Mouse (Mus musculus) adrenal gland, adult 2 months (tissue): ENCODE measurements at regions not wholly inside any gene's neighbourhood (a gene's known extent, or its start where the extent isn't known, plus 50 kb on each side); places are given as distances from the start of the nearest gene placed in this dataset.
"Not testable (repeated sequence)": the region's sequence is repeated elsewhere in the genome, so short reads cannot be mapped to it uniquely, and the experiment has no call there.

Experiments used
- DNase-seq: peaks from one replicate; pipeline ENCODE4 v3.0.0; 2021

DNA sequence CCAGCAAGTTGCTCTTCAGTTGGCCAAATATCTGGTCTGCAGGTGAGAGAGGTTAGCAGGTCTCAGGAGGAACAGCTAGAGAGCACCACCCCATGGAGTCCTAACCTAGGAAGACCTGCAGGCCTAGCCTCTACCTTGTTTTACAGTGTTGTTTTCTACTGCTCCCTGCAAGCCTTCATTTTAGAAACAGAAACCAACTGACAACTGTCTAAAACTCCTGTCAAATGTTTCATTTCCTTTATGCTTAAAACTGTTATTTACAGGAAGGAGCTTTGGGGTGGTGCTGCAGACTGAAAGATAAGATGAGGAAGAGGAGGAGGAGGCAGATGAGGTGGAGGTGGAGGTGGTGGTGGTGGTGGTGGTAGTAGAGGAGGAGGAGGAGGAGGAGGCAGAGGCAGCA, 96.6 kb upstream of the Selenop start:
- no peak for DNase-seq

DNA sequence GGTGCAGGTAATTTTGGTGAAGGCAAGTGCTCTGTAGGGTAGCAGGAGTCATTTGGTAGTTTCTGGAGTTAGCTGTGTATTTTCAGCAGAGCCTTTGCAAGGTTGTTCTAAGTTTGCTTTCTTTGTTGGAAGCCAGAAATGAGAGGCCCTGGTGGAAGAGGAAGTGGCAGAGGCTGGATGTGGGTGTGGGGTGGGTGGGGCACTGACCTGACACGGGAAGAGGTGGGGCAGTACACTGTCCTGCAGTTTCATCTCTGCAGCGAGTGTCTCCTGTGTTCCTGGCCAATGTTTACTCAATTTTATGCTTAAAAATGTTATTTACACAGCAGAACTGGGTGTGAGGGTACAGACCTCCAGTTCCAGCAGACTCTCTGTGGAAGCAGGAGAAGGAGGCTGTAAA, 94.3 kb upstream of the Selenop start:
- DNase-seq = no peak

DNA sequence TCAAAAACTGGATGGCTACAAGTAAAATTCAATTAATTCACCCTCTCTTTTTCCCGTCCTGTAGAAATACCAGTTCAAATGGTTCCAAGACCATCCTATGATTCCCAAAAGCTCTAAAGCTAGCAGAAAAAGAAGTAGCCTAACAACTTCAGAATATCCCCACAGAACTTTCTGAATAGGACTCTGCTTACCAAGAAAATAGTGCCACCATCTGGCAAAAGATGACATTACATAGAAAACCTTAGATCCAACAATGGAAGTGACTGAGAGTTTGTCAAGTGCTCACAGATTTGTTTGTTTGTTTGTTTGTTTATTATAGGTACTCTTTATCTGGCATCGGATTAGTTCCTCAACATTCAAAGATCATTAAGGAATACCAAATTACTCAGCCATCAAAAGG, 93.5 kb upstream of the Selenop start:
- DNase-seq = no peak

DNA sequence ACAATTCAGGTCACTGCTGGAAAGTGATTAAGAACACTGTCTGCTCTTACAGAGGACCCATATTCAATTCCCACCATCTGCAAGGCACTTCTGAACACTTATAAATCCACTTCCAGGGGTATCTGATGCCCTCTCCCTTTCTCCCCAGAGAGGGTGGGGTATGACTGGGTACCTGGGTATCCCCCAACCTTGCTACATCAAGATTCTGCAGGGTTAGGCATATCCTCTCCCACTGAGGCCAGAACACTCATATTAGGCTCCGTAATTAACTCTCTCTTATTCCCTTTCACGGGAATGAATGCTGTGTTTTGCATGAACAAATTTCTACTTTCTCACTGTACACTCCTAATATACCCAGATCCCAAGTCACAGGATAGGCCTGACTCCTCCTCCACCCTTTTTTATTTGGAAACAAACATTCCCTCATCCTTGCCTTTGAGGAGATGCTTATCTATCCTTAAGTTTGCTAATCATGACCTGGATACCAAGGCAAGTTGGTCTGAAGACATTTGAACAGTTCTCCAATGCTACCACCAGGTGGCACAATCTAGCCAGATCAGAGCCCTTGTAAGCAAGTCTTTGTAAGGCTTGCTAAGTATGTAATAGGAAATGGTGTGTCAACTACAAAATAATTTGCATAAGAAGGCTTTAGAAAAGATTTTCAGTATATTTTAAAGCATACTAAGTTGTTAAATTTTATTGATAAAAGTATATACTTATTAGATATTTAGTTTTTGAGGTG, 66.3 kb upstream of the Selenop start:
- DNase-seq = peak; percentile 24

DNA sequence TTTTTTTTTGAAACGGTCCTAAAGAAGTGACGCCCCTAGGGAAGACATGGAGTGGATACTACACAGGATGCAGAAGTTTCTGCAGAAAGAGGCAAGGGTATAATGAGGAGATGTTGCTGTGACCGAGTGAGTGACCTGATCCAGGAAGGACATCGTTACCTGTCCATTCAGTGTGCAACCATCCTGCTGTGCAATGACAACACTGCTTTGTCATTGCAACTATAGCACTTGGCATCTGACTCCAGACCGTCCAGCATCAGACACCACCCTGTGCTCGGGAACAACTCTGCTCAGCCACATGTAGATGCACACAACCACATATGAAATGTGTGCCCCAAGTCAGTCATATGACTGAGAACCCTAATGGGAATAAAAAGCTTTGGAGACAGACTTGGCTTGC, 62.8 kb upstream of the Selenop start:
- DNase-seq = no peak

DNA sequence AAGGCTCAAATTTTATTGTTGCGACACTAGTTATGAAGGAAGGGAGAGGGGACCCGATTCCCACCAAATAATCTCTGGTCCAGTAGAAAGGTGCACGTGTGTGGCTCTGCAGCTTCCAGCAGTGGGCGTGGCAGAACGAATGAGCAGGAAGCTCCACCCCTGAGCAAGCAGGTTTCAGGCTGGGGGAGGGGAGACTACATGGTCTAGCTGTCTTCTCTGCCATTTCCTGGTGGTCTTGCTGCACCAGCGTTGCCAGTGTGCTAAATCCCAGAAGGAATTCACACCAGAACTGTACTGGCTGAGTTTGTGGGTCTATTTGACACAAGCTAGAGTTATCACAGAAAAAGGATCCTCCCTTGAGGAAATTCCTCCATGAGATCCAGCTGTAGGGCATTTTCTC, 62.3 kb upstream of the Selenop start:
- DNase-seq = not testable (repeated sequence)

DNA sequence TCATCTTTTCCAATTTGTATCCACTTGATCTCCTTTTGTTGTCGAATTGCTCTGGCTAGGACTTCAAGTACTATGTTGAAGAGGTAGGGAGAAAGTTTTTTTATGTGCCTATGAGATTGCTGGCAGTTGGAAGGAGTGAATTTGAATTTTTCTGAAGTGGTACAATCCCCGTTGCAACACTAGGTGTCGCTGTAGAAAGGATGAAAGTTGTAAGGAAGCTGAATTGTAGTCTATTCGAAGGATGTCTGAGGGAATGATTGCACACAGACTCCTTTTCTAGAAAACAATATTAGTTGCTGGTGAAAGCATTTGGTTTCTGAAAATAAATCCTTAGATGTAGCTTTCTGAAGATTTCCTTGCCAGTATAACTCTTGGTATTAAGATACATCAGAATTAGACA, 54.6 kb upstream of the Selenop start:
- DNase-seq = peak; percentile 35

DNA sequence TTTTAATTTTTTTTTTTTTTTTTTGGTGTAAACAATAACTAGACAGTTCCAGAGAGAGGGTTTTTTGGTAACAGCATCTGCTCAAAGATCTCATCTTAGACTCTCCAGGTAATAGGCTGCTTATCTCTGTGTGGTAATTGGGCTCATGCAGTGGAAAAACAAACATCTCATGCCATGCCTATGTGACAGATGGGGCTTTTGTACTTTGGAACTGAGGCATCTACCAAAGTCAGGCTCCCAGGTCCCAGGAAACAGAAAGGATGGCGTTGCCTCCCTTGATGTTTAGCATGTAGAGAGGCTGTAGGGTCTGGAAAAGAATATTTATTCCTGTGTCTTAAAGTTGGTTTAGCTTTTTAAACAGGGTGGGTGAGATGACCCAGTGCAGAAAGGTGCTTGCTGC, 53.1 kb upstream of the Selenop start:
- DNase-seq = no peak
